Mouse (Mus musculus) CH12.LX (cell line): Measurements from ENCODE around the gene Plekha6.

Source experiments
- BHLHE40 ChIP-seq: IDR thresholded peaks from 2 replicates; pipeline ENCODE4 v1.6.1; 2011; ENCODE audit warnings: mild to moderate bottlenecking, low read depth, low read length, improper control_type of control experiment
- CHD1 ChIP-seq: IDR thresholded peaks from 2 replicates; pipeline ENCODE4 v1.6.1; 2012; ENCODE audit warnings: low read depth, low read length, improper control_type of control experiment, inconsistent platforms
- CTCF ChIP-seq, 2 experiments: IDR thresholded peaks in 1 of 2; conservative IDR thresholded peaks in 1 of 2; 2 replicates each; pipeline ENCODE4 v1.5.1; 2011 to 2012; ENCODE audit warnings: low read depth in 2 of 2, low read length in 2 of 2, improper control_type of control experiment in 1 of 2, inconsistent platforms in 1 of 2, mild to moderate bottlenecking in 1 of 2, moderate library complexity in 1 of 2
- EP300 ChIP-seq: IDR thresholded peaks from 2 replicates; pipeline ENCODE4 v1.6.1; 2011; ENCODE audit warnings: low read length, improper control_type of control experiment
- MEF2A ChIP-seq: IDR thresholded peaks from 2 replicates; pipeline ENCODE4 v1.6.1; 2014; ENCODE audit warnings: low read depth, mild to moderate bottlenecking, inconsistent platforms, low read length, improper control_type of control experiment, borderline replicate concordance
- MXI1 ChIP-seq: IDR thresholded peaks from 2 replicates; pipeline ENCODE4 v1.6.1; 2011; ENCODE audit warnings: mild to moderate bottlenecking, low read depth, low read length, improper control_type of control experiment
- POLR2A ChIP-seq: IDR thresholded peaks from 2 replicates; pipeline ENCODE4 v1.6.1; 2011; ENCODE audit warnings: low read depth, mild to moderate bottlenecking, improper control_type of control experiment, low read length
- RAD21 ChIP-seq: IDR thresholded peaks from 2 replicates; pipeline ENCODE4 v1.6.1; 2011; ENCODE audit warnings: low read depth, mild to moderate bottlenecking, low read length, improper control_type of control experiment, moderate library complexity
- RCOR1 ChIP-seq: conservative IDR thresholded peaks from 2 replicates; pipeline ENCODE4 v1.6.1; 2012; ENCODE audit warnings: low read depth, mild to moderate bottlenecking, inconsistent platforms, low read length, improper control_type of control experiment
- TCF12 ChIP-seq: IDR thresholded peaks from 2 replicates; pipeline ENCODE4 v1.6.1; 2014; ENCODE audit warnings: low read depth, mild to moderate bottlenecking, inconsistent platforms, low read length, improper control_type of control experiment

DNA sequence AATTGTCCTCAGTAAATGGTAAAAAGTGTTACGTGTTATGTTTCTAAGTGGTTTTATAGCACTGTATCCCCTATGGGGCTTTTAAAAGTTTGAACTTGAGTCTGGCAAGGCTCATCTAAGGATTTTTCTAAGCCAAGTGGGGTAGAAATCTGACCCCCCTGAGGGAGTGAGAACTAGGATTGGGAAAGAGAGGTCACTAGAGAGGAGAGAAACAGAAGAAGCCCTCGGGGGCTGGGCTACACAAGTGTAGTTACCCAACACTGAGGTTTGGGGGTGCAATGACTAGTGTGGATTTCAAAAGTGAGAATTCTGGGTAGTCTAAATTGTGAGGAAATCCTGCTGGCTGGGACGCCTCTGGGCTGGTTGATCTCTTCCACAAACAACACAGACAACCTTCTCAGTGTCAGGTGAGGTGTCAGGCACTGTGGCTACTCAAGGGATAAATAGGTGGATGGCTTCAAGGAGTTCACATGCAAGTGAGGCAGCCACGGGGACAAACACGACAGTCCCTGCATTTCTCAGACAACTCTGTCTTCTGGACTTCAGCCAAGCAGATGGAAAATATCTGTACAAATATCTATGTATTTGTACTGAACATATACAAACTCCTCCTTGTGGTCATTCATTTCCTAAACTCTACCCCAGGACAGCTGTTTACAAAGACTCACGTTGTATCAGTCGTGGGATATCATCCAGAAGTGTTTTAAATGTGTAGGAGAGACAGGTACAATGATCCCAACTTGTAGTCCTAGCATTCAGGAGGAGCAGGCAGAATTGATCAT, 43.9 kb upstream of the Plekha6 start:
- no peak for TF ChIP-seq CTCF (conservative IDR thresholded peaks at IDR 0.05 in 1 of 2, IDR thresholded peaks at IDR 0.05 in 1 of 2; ENCODE audit: low read depth in 2 of 2, low read length in 2 of 2)
- no peak for TF ChIP-seq TCF12
- TF ChIP-seq MXI1 = no peak
- TF ChIP-seq RAD21 = no peak
- no peak for TF ChIP-seq RCOR1
- no peak for TF ChIP-seq POLR2A
- no peak for TF ChIP-seq MEF2A
- TF ChIP-seq BHLHE40 = no peak
- no peak for TF ChIP-seq CHD1
- no peak for TF ChIP-seq EP300
